Mouse (Mus musculus): ENCODE results near the gene Gramd4.
"Not testable (repeated sequence)": the region's sequence is repeated elsewhere in the genome, so short reads cannot be mapped to it uniquely, and the experiment has no call there.

Gene Gramd4

GRCm38 (mm10) chr15:86165811-86166590, 108.5 kb downstream of the Gramd4 start:
- no peak for DNase-seq (ENCODE audit: low spot score)

- DNase-seq (ENCODE audit: low spot score) = no peak
These were observed 109.6 kb downstream of the Gramd4 start for GRCm38 (mm10) chr15:86167032-86167655.

- DNase-seq (ENCODE audit: low spot score) = no peak
These were observed 110.5 kb downstream of the Gramd4 start for GRCm38 (mm10) chr15:86167787-86168504.

GRCm38 (mm10) chr15:86168505-86168867, 111.0 kb downstream of the Gramd4 start:
- DNase-seq (ENCODE audit: low spot score) = no peak

GRCm38 (mm10) chr15:86168941-86169816, 111.7 kb downstream of the Gramd4 start:
- DNase-seq (ENCODE audit: low spot score) = no peak

- DNase-seq (ENCODE audit: low spot score) = no peak
These were observed 112.3 kb downstream of the Gramd4 start for GRCm38 (mm10) chr15:86169817-86170110.

- no peak for DNase-seq (ENCODE audit: low spot score)
These were observed 113.8 kb downstream of the Gramd4 start for GRCm38 (mm10) chr15:86171316-86171715.

- no peak for DNase-seq (ENCODE audit: low spot score)
These were observed 114.6 kb downstream of the Gramd4 start for GRCm38 (mm10) chr15:86172124-86172523.

GRCm38 (mm10) chr15:86172526-86172925, 115.0 kb downstream of the Gramd4 start:
- DNase-seq (ENCODE audit: low spot score) = no peak

- DNase-seq (ENCODE audit: low spot score) = no peak
These were observed 115.9 kb downstream of the Gramd4 start for GRCm38 (mm10) chr15:86173136-86173985.

GRCm38 (mm10) chr15:86175253-86176050, 118.0 kb downstream of the Gramd4 start:
- no peak for DNase-seq (ENCODE audit: low spot score)

- no peak for DNase-seq (ENCODE audit: low spot score)
These were observed 118.7 kb downstream of the Gramd4 start for GRCm38 (mm10) chr15:86176166-86176565.

- DNase-seq (ENCODE audit: low spot score) = no peak
These were observed 119.5 kb downstream of the Gramd4 start for GRCm38 (mm10) chr15:86176771-86177702.

GRCm38 (mm10) chr15:86177703-86178251, 120.3 kb downstream of the Gramd4 start:
- not testable (repeated sequence) for DNase-seq (ENCODE audit: low spot score)

GRCm38 (mm10) chr15:86178594-86178993, 121.1 kb downstream of the Gramd4 start:
- no peak for DNase-seq (ENCODE audit: low spot score)

- no peak for DNase-seq (ENCODE audit: low spot score)
These were observed 122.9 kb downstream of the Gramd4 start for GRCm38 (mm10) chr15:86180427-86180826.

GRCm38 (mm10) chr15:86181321-86181720, 123.8 kb downstream of the Gramd4 start:
- not testable (repeated sequence) for DNase-seq (ENCODE audit: low spot score)

- DNase-seq (ENCODE audit: low spot score) = no peak
These were observed 124.5 kb downstream of the Gramd4 start for GRCm38 (mm10) chr15:86181941-86182439.

- no peak for DNase-seq (ENCODE audit: low spot score)
These were observed 125.2 kb downstream of the Gramd4 start for GRCm38 (mm10) chr15:86182646-86183045.

Measured in ovary, postnatal 14 days (tissue).